Mouse (Mus musculus): ENCODE results near the gene Rfx7.

Rfx7 gene

GRCm38 (mm10) chr9:72531996-72532380 is at the start of gene Rfx7:
Gene Rfx7 (plus strand): TSS chr9:72532240.
- peak; percentile 81 for DNase-seq (ENCODE audit: low read depth, low spot score)

- no peak for DNase-seq (ENCODE audit: low read depth, low spot score)
These were observed 43.5 kb upstream of the Rfx7 start for GRCm38 (mm10) chr9:72488523-72488922.

GRCm38 (mm10) chr9:72489131-72489530 is 42.9 kb upstream of the Rfx7 start:
- DNase-seq (ENCODE audit: low read depth, low spot score), result no peak

GRCm38 (mm10) chr9:72491559-72492193 is 40.4 kb upstream of the Rfx7 start:
- peak; percentile 90 for DNase-seq (ENCODE audit: low read depth, low spot score)

GRCm38 (mm10) chr9:72492194-72492565 is 39.9 kb upstream of the Rfx7 start, which contains the start of gene Tex9:
Gene Tex9 (minus strand): TSS chr9:72492212.
- no peak for DNase-seq (ENCODE audit: low read depth, low spot score)

GRCm38 (mm10) chr9:72493465-72493864 is 38.6 kb upstream of the Rfx7 start:
- DNase-seq (ENCODE audit: low read depth, low spot score), result no peak

- DNase-seq (ENCODE audit: low read depth, low spot score), result no peak
These were observed 37.9 kb upstream of the Rfx7 start for GRCm38 (mm10) chr9:72493984-72494685.

- no peak for DNase-seq (ENCODE audit: low read depth, low spot score)
These were observed 35.3 kb upstream of the Rfx7 start for GRCm38 (mm10) chr9:72496691-72497090.

GRCm38 (mm10) chr9:72497171-72497570 is 34.9 kb upstream of the Rfx7 start:
- no peak for DNase-seq (ENCODE audit: low read depth, low spot score)

GRCm38 (mm10) chr9:72512229-72512981 is 19.6 kb upstream of the Rfx7 start:
- no peak for DNase-seq (ENCODE audit: low read depth, low spot score)

- DNase-seq (ENCODE audit: low read depth, low spot score), result no peak
These were observed 16.7 kb upstream of the Rfx7 start for GRCm38 (mm10) chr9:72515366-72515765.

GRCm38 (mm10) chr9:72519246-72519645 is 12.8 kb upstream of the Rfx7 start:
- no peak for DNase-seq (ENCODE audit: low read depth, low spot score)

GRCm38 (mm10) chr9:72520849-72521248 is 11.2 kb upstream of the Rfx7 start:
- DNase-seq (ENCODE audit: low read depth, low spot score), result no peak

GRCm38 (mm10) chr9:72526091-72526490 is 5.9 kb upstream of the Rfx7 start:
- no peak for DNase-seq (ENCODE audit: low read depth, low spot score)

GRCm38 (mm10) chr9:72530237-72530636 is 1.8 kb upstream of the Rfx7 start:
- DNase-seq (ENCODE audit: low read depth, low spot score), result peak; percentile 96

- peak; percentile 8 for DNase-seq (ENCODE audit: low read depth, low spot score)
These were observed 1.2 kb upstream of the Rfx7 start for GRCm38 (mm10) chr9:72530824-72531223.

GRCm38 (mm10) chr9:72531291-72531995 is 597 bp upstream of the Rfx7 start:
- DNase-seq (ENCODE audit: low read depth, low spot score), result peak; percentile 94

- peak; percentile 65 for DNase-seq (ENCODE audit: low read depth, low spot score)
These were observed 495 bp downstream of the Rfx7 start for GRCm38 (mm10) chr9:72532381-72533088.

GRCm38 (mm10) chr9:72533089-72533415 is 1.0 kb downstream of the Rfx7 start:
- no peak for DNase-seq (ENCODE audit: low read depth, low spot score)

GRCm38 (mm10) chr9:72534985-72535384 is 2.9 kb downstream of the Rfx7 start:
- DNase-seq (ENCODE audit: low read depth, low spot score), result no peak

- no peak for DNase-seq (ENCODE audit: low read depth, low spot score)
These were observed 3.4 kb downstream of the Rfx7 start for GRCm38 (mm10) chr9:72535394-72535793.

Measured in mesoderm, embryonic 11.5 days (tissue).